Mouse (Mus musculus): Measurements from ENCODE around the gene Fam19a1.

DNA sequence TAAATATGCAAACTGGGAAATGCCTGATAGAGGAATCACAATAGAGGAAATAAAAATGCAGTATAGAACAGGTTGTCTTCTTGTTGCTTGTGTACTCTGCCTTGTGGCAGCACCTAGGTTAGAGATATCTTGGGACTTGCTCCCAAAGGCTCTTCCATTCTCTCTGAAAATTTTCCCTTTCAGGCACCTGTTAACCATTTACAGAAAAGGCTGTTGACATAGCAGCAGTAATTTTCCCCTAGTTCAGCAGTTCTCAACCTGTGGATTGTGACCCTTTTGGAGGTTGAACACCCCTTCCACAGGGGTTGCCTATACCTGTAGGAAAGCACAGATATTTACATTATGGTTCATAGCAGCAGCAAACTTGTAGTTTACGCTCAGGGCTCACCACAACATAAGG lies 30.4 kb downstream of the Fam19a1 start:
- no peak for TF ChIP-seq CTCF (IDR thresholded peaks at IDR 0.05; ENCODE audit: control insufficient read depth, insufficient read depth, insufficient replicate concordance, low read depth, low read length)
- no peak for TF ChIP-seq POLR2A (IDR thresholded peaks at IDR 0.05; ENCODE audit: control insufficient read depth, low read depth, low read length)

All from testis, adult 2 months (tissue).